Mouse (Mus musculus) bone marrow, adult 2 months (tissue): ENCODE results near the gene Ipo9. TPM values are rescaled to one million over a fixed set of nuclear protein-coding genes. Genes with fewer than 3 reads are reported as not detected.

Experiments
- H3K27ac ChIP-seq: fragments of 200-500 bp; 2 replicates; pipeline ENCODE4 v1.5.1; 2012; ENCODE audit warnings: low read depth, mild to moderate bottlenecking, control low read depth, inconsistent platforms, low read length; ENCODE audit not compliant: control insufficient read depth, poor library complexity, insufficient read depth
- H3K4me1 ChIP-seq: fragments of 200-500 bp; 2 replicates; pipeline ENCODE4 v1.6.1; 2011; ENCODE audit warnings: low read length; ENCODE audit not compliant: control insufficient read depth, insufficient read depth
- H3K4me3 ChIP-seq: fragments of 200-500 bp; replicated peaks from 2 replicates; pipeline ENCODE3; 2011; ENCODE audit warnings: mild to moderate bottlenecking, low read depth, low read length, control low read depth; ENCODE audit not compliant: control insufficient read depth
- CTCF ChIP-seq: fragments of 200-500 bp; IDR thresholded peaks from 2 replicates; pipeline ENCODE4 v1.5.1; 2011; ENCODE audit warnings: low read length, control low read depth; ENCODE audit not compliant: control insufficient read depth, insufficient read depth
- POLR2A ChIP-seq: fragments of 200-500 bp; IDR thresholded peaks from 2 replicates; pipeline ENCODE4 v1.6.1; 2011; ENCODE audit warnings: low read depth, mild to moderate bottlenecking, control low read depth, low read length, borderline replicate concordance; ENCODE audit not compliant: control insufficient read depth
- WGBS: fragments of 180-500 bp; shearing (Covaris S2); methylation state at CpG from one replicate; pipeline ENCODE4 v1.1.7; 2018; 5-methylcytosine and 5-hydroxymethylcytosine counted together
- polyA plus RNA-seq: library from polyadenylated mRNA; stranded (reverse); fragments of >200 nt; gene quantifications from 2 replicates; pipeline ENCODE4 v1.2.4, GENCODE M21; 2011; ENCODE audit warnings: low replicate concordance; ENCODE audit not compliant: missing spikeins, insufficient read depth, insufficient read length

The Ipo9 gene
- polyA plus RNA-seq, 1 experiment, result 45.9 TPM

- WGBS, result 82% methylated on average over 6 of the region's 6 CpGs
- Histone ChIP-seq H3K27ac (no peak overlapping the region), H3K4me3 (no peak overlapping the region), H3K4me1 (no peaks in the 10 kb centered on the region; the same call in 1 of the 2 replicates)
- TF ChIP-seq CTCF, result no peak
- TF ChIP-seq POLR2A, result no peak
These were observed 7.5 kb downstream of the Ipo9 start for GRCm38 (mm10) chr1:135422772-135423171.

GRCm38 (mm10) chr1:135413996-135414395, 16.3 kb downstream of the Ipo9 start:
- H3K4me3 ChIP-seq, result no peak overlapping the region
- TF ChIP-seq CTCF, result no peak
- no peak for TF ChIP-seq POLR2A
- H3K27ac ChIP-seq, result no peak overlapping the region
- H3K4me1 ChIP-seq, result no peaks in the 10 kb centered on the region; the same call in 1 of the 2 replicates

- H3K4me1 ChIP-seq, result no peaks in the 10 kb centered on the region; the same call in 1 of the 2 replicates
These were observed 18.2 kb downstream of the Ipo9 start for GRCm38 (mm10) chr1:135412130-135412529.

GRCm38 (mm10) chr1:135410967-135411366, 19.3 kb downstream of the Ipo9 start:
- no peak overlapping the region for H3K27ac ChIP-seq
- H3K4me1 ChIP-seq, result no peaks in the 10 kb centered on the region; the same call in 1 of the 2 replicates
- 23% methylated on average over 2 of the region's 2 CpGs for WGBS
- no peak overlapping the region for H3K4me3 ChIP-seq
- TF ChIP-seq POLR2A (no peak), CTCF (no peak)

More at GRCm38 (mm10) chr1:135412130-135412529, 18.2 kb downstream of the Ipo9 start:
- H3K4me3 ChIP-seq, result no peak overlapping the region
- no peak overlapping the region for H3K27ac ChIP-seq
- TF ChIP-seq CTCF (no peak), POLR2A (no peak)
- WGBS, result 84% methylated on average over 4 of the region's 4 CpGs

- WGBS, result 93% methylated on average over 4 of the region's 4 CpGs
- Histone ChIP-seq H3K27ac (no peak overlapping the region), H3K4me3 (no peak overlapping the region), H3K4me1 (no peaks in the 10 kb centered on the region; the same call in 1 of the 2 replicates)
- TF ChIP-seq CTCF (no peak), POLR2A (no peak)
These were observed 21.3 kb downstream of the Ipo9 start for GRCm38 (mm10) chr1:135408973-135409372.

- no peak for TF ChIP-seq POLR2A
- no peak for TF ChIP-seq CTCF
- no peaks in the 10 kb centered on the region for H3K4me1 ChIP-seq
- no peak overlapping the region for H3K4me3 ChIP-seq
- 79% methylated on average over 7 of the region's 7 CpGs for WGBS
- H3K27ac ChIP-seq, result no peak overlapping the region
These were observed 24.9 kb downstream of the Ipo9 start for GRCm38 (mm10) chr1:135405356-135405755.

- Histone ChIP-seq H3K4me3 (no peak overlapping the region), H3K4me1 (no peaks in the 10 kb centered on the region), H3K27ac (no peak overlapping the region)
- 94% methylated on average over 3 of the region's 3 CpGs for WGBS
- TF ChIP-seq POLR2A, result no peak
- no peak for TF ChIP-seq CTCF
These were observed 28.7 kb downstream of the Ipo9 start for GRCm38 (mm10) chr1:135401452-135402110.

GRCm38 (mm10) chr1:135399466-135399865, 30.8 kb downstream of the Ipo9 start:
- Histone ChIP-seq H3K27ac (no peak overlapping the region), H3K4me3 (no peak overlapping the region), H3K4me1 (no peaks in the 10 kb centered on the region)
- TF ChIP-seq POLR2A (no peak), CTCF (no peak)
- 66% methylated on average over 5 of the region's 5 CpGs for WGBS
